Mouse (Mus musculus) urinary bladder, postnatal 14 days (tissue): Measurements from ENCODE around the gene Glipr1l3.
"Not testable (repeated sequence)": the region's sequence is repeated elsewhere in the genome, so short reads cannot be mapped to it uniquely, and the experiment has no call there.

Source experiments
- DNase-seq: peaks from one replicate; pipeline ENCODE4 v3.0.0; 2021; ENCODE audit warnings: low spot score

Glipr1l3 gene

DNA sequence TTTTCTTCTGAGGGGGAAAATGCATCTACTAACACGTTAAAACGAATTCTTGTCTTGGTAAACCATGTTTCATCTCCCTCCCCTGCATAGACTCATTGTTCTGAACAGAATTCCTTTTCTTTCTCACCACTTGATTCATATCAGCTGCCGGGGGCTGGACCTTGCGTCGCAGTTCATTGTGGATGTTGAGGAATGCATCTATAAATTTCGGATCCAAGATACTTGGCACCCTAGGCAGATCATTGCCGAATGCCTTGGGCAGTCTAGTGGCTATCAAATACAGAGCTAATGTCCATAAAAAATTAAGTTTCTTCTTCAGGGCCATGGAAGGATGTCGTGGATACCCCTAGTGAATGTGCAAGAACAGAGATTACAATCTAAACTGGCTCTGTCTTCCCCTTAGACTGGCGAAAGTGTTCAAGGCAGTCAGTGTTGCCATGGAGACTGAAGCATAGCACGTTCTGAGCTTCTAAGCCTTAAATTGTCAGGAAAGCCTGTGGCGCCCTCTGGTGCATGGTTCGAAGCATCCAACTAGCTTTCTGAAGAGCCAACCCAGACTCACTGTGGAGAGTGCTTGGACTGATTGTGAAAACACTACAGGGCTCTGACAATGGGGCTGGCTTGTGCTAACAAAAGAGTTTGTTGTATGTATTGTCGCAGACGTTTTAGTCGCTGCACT lies at the start of gene Glipr1l3:
Gene Glipr1l3 (minus strand): TSS at position 446 of the 679 bp plus-strand sequence.
- DNase-seq = peak; percentile 72

DNA sequence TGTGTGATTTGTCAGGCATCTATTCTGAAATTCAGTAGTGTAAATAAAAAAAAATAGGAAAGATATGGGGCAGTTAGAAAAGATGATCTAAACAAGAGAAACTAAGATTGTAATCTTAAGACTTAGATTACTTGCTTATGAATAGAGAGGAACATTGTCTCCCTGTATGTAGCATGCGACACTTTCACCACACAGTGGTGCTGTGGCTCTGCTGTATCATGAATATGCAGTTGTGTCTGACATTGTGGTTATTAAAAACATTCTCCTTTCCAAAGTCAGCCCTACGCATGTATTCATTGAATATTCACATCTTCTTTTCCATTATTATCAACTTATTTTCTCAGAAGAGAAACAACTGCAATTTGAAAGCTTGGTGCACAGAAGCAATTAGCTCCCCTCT lies 43.3 kb upstream of the Glipr1l3 start:
- no peak for DNase-seq

DNA sequence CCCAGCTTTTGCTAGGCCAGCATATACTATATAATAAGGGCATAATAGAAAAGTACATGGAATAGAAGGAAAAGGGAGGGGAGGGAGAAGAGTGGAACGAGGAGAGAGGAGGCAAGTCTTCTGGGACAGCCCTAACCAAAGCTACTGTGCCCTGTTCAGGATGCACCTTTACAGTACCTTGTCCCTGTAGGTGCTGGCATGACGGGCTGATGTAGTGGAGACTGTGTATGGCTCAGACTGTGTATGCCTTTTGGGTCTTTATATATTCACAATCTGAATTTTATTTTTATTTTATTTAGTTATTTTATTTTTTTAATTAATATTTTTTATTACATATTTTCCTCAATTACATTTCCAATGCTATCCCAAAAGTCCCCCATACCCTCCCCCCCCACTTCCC lies 33.8 kb upstream of the Glipr1l3 start:
- not testable (repeated sequence) for DNase-seq

DNA sequence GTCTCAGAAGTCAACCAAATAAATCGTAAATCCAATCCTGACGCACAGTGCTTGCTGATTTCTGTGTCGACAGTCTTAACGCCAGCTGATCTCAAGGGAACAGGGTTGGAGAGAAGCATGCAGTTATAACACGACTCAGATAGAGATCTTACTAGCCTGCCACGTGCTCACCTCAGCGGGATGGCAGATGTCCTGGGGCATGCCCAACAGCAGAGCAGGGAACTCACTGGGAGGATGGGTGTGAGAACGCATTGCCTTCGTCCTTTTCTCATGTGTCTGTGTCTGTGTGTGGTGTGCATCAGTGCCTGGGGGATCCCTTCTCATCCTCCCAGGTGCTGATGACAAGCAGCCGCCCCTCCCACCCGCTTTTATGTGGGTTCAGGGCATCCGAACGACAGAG lies 16.9 kb upstream of the Glipr1l3 start:
- DNase-seq = not testable (repeated sequence)

DNA sequence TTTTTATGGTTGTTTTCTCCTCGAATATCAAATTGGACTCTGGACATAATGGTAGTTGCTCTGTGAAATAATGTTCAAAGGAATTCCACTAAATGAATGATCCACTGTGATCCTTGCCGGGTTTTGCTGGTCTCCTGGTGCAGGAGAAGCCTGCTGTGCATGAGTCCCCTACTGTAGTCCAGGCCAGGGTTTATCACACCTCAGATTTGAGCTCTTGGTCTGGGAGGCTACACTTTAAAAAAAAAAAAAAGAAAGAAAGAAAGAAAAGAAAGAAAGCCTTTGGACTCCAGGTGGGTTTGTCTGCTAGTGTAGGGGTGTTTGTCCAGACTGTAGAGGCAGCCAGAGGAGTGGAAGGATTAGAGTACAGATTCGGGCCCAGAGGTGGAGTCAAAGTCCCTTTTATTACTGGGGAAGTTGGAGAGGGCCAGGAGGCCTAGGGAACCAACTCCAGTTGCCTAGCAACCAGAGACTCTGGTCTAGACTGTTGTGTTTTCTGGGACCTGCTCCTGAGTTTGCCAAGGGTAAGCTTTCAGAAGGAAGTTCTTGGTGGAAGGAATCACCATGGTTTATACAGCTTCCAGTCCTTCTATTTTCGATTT lies 3.1 kb upstream of the Glipr1l3 start, which contains the start of gene Caps2:
Gene Caps2 (plus strand): TSS at position 454 of the 599 bp plus-strand sequence.
- DNase-seq = no peak

DNA sequence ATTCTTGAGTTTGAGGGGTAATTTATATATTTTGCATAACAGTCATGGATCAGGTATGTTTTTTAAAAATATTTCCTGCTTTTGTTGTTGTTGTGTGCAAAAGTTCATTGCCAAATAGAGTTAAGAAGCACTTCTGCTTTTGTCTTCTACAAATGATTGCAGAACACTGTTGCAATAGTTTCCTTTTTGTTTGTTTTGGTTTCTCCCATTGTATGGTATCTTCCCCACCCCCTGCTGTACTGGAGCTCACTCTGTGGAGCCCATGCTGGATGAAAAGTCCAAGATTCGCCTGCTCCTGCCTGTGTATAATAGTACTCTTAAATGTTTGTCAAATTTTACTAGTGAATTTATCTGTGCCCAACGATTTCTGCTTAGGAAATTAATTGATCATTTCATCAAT lies 20.3 kb downstream of the Glipr1l3 start:
- DNase-seq = no peak

DNA sequence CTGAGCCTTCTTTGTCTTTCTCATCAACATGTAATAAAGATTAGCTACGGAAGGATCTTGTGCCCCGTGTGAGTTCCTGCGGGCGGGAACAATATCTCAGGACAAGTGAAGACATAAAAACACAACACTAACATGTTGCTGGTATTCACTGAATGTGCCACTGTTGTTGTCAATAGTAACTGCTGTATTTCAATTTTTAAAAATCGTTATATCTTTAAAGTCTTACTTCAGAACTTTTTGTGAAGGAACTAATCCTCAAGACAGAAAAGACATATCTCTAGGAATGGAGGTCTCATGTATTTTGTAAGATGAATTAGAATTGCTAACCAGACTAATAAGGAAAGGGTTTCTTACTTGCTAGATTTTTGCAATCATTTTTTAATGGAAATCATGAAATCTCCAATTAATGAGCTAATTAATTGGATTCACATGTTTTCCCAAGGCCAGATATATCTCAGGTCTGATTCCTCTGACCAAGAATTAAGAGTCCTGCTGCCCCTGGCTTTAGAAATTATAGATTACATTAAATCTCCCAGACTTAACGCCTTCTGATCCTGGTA lies 21.2 kb downstream of the Glipr1l3 start:
- no peak for DNase-seq

DNA sequence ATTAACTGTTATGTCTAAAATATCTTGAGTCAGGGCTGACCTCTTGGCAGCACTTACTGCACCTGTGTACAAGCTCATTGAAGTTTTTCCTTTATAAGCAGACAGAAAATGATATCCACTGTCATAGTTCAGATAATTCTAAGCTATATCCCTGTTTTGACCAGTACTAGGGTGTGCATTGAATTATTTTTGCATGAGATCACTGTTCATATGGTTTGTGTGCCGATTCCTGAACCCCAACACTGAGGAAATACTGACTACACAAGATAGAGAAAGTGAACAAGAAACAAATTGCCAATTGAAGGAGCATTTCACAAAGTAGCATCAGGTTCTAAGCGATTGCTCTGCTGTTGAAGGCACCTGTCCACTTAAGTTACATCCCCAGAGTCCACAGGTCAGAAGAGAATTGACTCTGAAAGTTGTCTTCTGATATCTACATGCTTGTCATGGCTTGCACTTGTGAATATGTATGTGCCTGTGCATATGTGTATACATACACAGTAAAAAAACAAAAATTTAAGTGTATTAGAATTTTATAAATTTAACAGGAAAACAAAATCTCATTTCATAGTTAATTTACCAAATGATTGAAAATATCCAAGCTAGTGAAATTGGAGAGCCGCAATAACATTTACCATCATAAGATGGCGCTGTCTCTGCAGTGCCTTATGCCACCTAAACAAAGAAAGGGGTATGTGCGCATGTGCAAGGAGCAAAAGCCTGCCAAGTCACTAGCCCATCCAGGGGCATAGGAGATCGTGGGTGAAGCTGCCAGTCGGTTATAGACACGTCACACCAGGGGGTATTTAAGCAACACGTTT lies 21.9 kb downstream of the Glipr1l3 start:
- peak; percentile 10 for DNase-seq

DNA sequence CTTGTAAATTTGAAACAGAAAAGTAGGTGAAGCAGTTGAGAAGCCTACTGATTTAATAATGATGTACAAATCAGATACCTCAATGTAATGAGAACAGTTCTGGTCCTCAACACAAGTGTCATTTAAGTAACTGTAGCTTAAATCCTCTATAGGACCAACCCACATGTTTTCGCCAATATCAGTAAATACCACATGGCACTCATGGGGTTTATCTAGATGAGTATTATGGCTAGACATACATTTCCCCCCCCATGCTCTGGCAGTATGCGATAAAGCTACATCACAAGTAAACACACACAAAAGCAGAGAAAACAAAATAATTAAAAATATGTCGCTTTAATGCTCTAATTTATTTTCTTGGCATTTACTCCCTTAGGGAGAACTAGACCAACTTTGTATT lies 27.9 kb downstream of the Glipr1l3 start:
- no peak for DNase-seq

DNA sequence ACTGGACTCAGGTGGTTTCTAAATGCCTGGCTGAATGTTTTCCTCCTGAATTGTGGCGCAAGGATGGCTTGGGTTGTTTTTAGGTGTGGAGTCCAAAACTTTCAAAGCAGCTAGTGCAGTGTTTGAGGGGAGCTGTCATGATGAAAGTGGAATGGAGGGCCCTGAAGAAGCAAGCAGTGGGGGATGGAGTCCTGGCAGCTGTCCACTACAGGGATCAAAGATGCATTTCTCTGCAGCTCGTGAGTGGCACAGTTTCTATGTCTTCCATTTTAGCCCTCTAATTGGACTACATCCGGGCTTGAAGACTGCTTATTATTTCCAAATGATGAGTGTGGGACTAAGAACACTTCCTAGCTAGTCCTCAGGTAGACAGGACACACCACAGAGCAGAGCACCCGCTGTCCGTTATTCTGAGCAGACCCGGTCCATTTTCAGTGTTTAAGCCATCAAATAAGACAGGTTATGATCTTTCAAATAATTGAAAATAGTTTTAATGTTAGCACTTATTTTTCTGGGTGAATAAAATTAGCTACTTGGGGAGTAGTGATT lies 32.4 kb downstream of the Glipr1l3 start:
- DNase-seq = not testable (repeated sequence)

DNA sequence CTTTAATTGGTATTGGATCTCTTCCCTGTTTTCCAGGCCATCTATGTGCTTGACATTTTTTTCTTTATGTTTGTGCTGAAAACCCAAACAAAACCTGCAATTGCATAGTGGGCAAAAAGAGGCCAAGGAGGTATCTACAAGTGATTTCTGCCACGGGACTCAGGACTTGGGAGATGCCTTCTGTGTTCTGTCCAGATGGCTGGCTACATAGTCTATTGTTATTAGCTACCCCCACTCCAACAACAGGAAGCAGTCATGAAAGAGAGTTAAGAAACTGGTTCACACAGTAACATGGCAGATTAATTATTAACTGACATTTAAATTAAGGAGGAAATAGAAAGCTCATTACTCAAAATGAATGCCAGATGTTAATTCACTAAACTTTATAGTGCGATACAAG lies 35.0 kb downstream of the Glipr1l3 start:
- not testable (repeated sequence) for DNase-seq

DNA sequence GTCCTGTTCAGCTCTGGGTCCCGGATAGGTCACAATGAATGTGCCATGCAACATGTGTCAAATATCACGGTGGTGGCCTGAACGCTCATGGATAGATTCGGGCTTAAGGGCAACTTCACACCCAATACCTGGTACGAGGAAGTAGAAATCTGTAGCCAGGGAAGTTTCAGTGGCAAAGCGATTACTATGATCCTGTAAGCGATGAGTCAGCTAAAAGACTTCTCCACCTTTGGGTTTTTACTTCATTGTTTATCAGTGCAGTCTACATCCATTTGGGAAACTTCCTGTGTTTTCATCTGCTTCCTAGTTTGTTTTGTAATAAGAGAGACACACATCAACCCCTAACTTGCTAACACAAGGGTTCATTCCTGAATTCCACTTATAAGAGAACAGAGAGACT lies 49.7 kb downstream of the Glipr1l3 start:
- DNase-seq = no peak

DNA sequence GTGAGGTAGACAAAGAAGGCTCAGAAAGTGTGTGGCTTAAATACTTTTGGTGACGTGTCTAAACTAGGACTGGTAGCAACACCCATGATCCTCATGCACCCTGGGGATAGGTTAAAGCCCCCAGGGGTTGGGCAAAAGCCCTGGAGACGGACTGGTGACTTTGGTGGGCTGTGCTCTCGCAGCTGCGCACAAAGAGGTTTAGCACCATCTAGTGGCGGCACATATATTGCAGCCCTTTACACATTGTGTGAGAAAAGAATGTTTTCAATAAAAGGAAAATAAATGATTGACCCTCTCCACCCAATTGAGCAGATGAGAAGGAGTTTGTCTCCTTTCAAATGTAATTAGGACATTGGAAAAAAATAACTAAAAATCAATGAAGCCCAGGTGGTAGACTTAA lies 54.3 kb downstream of the Glipr1l3 start:
- DNase-seq = peak; percentile 60
